Mouse (Mus musculus) ovary, adult 18-20 months (tissue): ENCODE measurements around the gene Naa35.

Experiments used
- DNase-seq: peaks from one replicate; pipeline ENCODE4 v3.0.0; 2022; ENCODE audit warnings: low spot score, mixed read lengths

Gene Naa35

GRCm38 (mm10) chr13:59584947-59585647 is at the start of gene Naa35, which contains the start of gene Agtpbp1:
Gene Naa35, plus strand, starts transcription at chr13:59585259.
Gene Agtpbp1, minus strand, starts transcription at chr13:59585227.
- peak; percentile 99 for DNase-seq

- DNase-seq: no peak
These were observed 49.3 kb upstream of the Naa35 start for GRCm38 (mm10) chr13:59535746-59536145.

GRCm38 (mm10) chr13:59536631-59537030 is 48.4 kb upstream of the Naa35 start:
- DNase-seq: no peak

- DNase-seq: no peak
These were observed 46.4 kb upstream of the Naa35 start for GRCm38 (mm10) chr13:59538661-59539060.

- DNase-seq: no peak
These were observed 45.0 kb upstream of the Naa35 start for GRCm38 (mm10) chr13:59540030-59540429.

GRCm38 (mm10) chr13:59542411-59542810 is 42.6 kb upstream of the Naa35 start:
- DNase-seq: no peak

GRCm38 (mm10) chr13:59547091-59547490 is 38.0 kb upstream of the Naa35 start:
- no peak for DNase-seq

GRCm38 (mm10) chr13:59547716-59548115 is 37.3 kb upstream of the Naa35 start:
- no peak for DNase-seq

- no peak for DNase-seq
These were observed 35.7 kb upstream of the Naa35 start for GRCm38 (mm10) chr13:59549318-59549798.

- DNase-seq: no peak
These were observed 32.8 kb upstream of the Naa35 start for GRCm38 (mm10) chr13:59552286-59552685.

- DNase-seq: no peak
These were observed 32.3 kb upstream of the Naa35 start for GRCm38 (mm10) chr13:59552751-59553150.

- no peak for DNase-seq
These were observed 30.1 kb upstream of the Naa35 start for GRCm38 (mm10) chr13:59554772-59555505.

GRCm38 (mm10) chr13:59555613-59556192 is 29.4 kb upstream of the Naa35 start:
- DNase-seq: no peak

- DNase-seq: peak; percentile 32
These were observed 28.4 kb upstream of the Naa35 start for GRCm38 (mm10) chr13:59556670-59557069.

- peak; percentile 83 for DNase-seq
These were observed 27.7 kb upstream of the Naa35 start for GRCm38 (mm10) chr13:59557185-59557985.

- DNase-seq: no peak
These were observed 26.3 kb upstream of the Naa35 start for GRCm38 (mm10) chr13:59558776-59559175.

- no peak for DNase-seq
These were observed 22.6 kb upstream of the Naa35 start for GRCm38 (mm10) chr13:59562471-59562870.

- DNase-seq: no peak
These were observed 20.6 kb upstream of the Naa35 start for GRCm38 (mm10) chr13:59564505-59564904.

GRCm38 (mm10) chr13:59564923-59565322 is 20.1 kb upstream of the Naa35 start:
- DNase-seq: no peak

GRCm38 (mm10) chr13:59565945-59566520 is 19.0 kb upstream of the Naa35 start:
- DNase-seq: no peak

- no peak for DNase-seq
These were observed 14.0 kb upstream of the Naa35 start for GRCm38 (mm10) chr13:59571107-59571506.

- no peak for DNase-seq
These were observed 12.5 kb upstream of the Naa35 start for GRCm38 (mm10) chr13:59572549-59572948.
